Mouse (Mus musculus): Measurements from ENCODE around the gene Zfp108.
"Not testable (repeated sequence)": the region's sequence is repeated elsewhere in the genome, so short reads cannot be mapped to it uniquely, and the experiment has no call there.

Gene Zfp108

DNA sequence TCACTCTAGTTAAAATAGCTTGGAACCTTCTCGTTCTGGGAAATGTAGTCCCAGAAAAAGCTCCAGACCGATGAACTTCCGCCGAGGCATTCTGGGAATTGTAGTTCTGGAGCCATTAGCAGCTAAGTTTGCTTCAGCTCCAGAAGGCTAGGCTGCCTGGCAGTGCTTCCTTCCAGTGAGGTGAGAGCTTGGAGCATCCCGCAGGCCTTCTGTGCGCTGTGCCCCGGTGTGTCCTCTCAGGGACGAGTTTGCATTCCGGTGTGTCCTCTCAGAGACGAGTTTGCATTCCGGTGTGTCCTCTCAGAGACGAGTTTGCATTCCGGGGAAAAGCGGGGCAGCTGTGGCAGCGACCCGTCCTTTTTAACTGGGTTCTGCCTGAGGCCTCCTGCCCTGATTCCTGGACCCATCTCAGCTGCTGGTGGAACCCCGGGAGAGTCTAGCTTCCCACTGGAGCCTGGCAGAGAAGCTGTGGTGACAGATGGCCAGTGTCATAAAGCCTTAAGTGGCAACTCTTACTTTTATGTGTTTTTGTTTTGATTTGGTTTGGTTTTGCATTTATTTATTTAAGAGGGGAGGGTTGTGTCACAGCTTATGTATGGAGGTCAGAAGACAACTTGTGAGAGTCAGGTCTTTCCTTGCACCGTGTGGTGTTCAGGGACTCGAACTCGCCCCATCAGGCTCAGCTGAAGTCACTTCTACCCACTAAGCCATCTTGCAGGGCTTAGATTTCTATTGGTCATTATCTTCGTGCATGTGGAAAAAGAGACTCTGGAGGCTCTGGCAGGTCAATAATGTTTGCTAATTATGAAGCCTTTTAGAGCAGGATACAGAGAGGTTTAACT is at the start of gene Zfp108:
Gene Zfp108, plus strand, starts transcription at position 162 of the 842 bp plus-strand sequence.
- DNase-seq (ENCODE audit: low read depth): peak; percentile 51

- DNase-seq (ENCODE audit: low read depth): peak; percentile 28
These were observed 46.9 kb upstream of the Zfp108 start for GRCm38 (mm10) chr7:24207488-24208261.

DNA sequence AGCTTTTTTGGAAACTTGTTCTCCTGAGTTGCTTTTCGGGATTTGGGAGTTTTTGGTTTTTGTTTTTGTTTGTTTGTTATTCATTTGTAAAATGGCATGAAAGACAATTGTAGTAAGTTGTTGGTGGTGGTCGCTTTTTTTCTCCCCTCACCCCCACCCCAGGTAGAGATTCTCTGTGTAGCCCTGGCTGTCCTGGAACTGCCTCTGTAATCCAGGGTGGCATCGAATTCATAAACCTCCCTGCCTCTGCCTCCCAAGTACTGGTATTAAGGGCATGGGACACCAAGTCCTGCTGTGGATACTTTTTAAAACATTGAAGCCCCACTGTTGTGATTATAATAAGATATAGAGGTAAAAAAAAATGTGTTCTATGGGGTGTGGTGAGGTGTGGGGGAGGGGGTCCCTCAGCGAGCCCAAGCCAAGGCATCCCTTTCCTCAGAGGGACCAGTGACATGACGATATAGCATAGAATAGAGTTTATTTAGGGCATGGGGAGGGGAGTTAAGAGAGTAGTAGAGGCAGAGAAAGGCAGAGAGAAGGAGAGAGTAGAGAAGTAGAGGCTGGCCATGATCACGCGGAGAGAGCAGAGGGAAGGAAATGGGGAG is 46.2 kb upstream of the Zfp108 start:
- no peak for DNase-seq (ENCODE audit: low read depth)

DNA sequence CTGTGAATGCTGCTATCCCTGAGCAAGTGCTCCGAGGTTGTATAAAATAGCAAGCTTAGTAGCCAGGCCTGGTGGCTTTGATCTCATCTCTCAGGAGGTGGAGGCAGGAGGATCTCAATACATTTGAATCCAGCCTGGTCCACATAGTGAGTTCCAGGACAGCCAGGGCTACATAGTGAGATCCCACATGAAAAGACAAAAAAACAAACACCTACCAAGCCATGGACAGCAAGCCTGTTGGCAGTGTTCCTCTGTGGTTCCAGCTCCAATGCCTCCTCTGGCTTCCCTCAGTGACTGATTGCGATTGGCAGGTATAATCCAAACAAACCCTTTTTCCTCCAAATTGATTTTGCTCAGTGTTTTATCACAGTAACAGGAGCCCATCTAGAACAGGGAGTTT is 44.3 kb upstream of the Zfp108 start:
- DNase-seq (ENCODE audit: low read depth): no peak

GRCm38 (mm10) chr7:24211343-24211742 is 43.3 kb upstream of the Zfp108 start, which contains the start of gene Zfp111:
Zfp111 (minus strand) TSS chr7:24211443.
- no peak for DNase-seq (ENCODE audit: low read depth)

DNA sequence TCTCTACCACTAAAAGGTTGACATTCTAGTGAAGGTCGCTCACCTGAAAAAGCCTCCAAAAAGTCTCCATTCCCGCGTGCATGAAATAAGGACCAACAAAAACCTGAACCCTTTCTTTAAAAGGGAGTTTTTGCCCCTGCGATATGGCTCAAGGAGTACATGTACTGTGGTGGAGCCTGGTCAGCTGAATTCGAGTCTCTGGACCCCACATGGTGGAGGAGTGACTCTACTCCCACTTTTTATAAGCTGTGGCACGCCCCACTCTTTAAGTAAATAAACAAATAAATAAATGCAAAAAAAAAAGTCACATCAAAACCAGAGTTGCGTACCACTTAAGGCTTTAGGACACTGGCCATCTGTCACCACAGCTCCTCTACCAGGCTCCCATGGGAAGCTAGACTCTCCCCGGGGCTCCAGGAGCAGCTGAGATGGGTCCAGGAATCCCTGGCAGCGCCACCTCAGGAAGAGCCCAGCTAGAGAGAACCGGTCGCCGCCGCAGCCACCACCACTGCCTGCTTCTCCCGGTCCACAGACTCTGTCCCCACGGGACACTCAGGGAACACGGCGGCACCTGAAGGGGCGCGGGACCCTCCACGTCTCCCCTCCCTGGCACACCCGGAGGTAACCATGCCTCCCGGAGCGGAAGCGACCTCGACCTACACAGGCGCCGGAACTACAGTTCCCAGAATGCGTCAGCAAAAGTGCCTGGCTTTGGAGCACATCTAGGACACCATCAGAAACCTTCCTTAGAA is 17.4 kb upstream of the Zfp108 start, which contains the start of gene Zfp109:
Gene Zfp109, minus strand, starts transcription at position 521 of the 752 bp plus-strand sequence.
- DNase-seq (ENCODE audit: low read depth): peak; percentile 18

GRCm38 (mm10) chr7:24253779-24254615 is 597 bp upstream of the Zfp108 start:
- no peak for DNase-seq (ENCODE audit: low read depth)

- DNase-seq (ENCODE audit: low read depth): no peak
These were observed 4.9 kb downstream of the Zfp108 start for GRCm38 (mm10) chr7:24259306-24259999.

- no peak for DNase-seq (ENCODE audit: low read depth)
These were observed 5.4 kb downstream of the Zfp108 start for GRCm38 (mm10) chr7:24260000-24260312.

DNA sequence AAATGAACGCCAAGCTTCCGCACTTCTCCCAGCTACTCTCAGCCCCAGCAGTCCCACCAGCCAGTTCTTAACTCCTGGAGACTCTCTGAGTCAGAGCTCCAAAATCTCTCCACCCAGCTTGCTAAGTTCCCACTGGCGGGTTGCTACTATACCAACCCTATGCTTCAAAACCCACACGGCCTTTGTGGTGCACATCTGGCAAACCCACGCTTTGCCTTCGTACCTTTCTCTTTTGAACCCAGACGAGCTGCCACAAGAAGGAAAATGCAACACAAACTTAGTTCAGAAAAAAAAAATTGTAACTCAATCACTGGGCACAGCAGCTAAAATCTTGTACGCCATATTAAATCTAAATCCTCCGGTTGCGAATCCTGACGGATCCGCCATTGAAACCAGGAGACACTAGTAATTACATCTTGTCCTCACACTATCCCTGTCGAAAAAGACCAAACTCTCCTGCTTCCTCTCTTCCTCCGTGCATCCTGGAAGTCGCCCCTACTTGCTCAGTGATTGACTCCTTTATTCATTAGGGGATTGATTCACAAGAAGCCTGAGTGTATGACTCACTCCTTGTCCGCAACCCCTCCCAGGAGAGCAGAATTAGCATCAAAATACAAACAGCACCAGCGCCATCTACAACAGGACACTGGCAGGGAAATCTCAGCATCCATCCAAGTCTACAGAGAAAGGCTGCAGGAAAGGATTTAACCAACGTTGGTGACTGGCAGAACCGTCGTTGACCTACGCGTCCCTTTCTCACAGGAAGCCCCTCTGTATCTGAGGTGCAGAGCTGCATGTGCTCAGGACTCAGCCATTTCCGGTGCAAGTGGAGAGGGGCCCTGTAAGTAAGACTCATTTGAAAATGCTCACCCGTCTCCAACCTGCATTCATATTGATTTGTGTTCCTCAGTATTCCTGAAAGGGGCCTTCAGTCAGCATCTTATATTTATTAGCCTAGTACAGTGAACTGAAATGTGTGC is 13.9 kb downstream of the Zfp108 start:
- DNase-seq (ENCODE audit: low read depth): no peak

DNA sequence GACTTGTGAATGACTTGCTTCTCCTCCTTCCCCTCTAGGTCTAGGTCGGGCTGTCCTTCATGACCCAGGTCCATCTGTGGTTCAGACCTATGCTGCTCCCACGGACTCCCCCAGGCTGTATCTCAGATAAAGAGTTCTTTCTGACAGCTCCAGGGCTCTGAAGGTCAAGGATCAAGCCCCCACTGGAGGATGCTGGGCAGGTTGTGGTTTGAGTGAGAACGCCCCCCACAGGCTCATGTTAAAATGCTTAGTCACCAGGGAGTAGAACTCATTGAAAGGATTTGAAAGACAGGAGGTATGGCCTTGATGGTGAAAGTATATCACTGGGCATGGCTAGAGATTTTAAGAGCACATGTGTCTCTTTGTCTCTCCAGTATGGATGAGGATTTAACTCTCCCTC is 14.7 kb downstream of the Zfp108 start:
- no peak for DNase-seq (ENCODE audit: low read depth)

GRCm38 (mm10) chr7:24269667-24270287 is 15.2 kb downstream of the Zfp108 start:
- no peak for DNase-seq (ENCODE audit: low read depth)

GRCm38 (mm10) chr7:24270288-24270672 is 15.7 kb downstream of the Zfp108 start, which contains the start of gene Zfp93:
Zfp93 (plus strand) TSS chr7:24270420.
- DNase-seq (ENCODE audit: low read depth): peak; percentile 47

DNA sequence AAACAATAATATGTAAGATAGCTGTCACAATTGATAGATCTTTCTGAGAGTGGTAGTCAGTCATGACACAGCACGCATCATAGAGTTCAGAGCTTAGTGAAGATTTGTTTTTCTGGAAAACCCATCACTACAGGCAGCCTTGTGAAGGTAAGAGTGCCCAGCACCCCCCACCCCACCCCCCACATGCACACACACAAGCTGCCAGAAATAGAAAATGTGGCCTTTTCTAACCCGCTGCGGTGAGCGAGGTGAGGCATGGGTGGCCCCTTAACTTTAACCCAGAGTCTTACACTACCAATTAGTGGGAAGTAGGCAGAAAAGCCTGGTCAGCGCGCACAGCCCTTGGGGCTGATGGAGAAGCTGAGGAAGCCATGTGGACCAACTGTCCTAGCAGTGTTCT is 16.6 kb downstream of the Zfp108 start:
- no peak for DNase-seq (ENCODE audit: low read depth)

- no peak for DNase-seq (ENCODE audit: low read depth)
These were observed 19.9 kb downstream of the Zfp108 start for GRCm38 (mm10) chr7:24274456-24274855.

DNA sequence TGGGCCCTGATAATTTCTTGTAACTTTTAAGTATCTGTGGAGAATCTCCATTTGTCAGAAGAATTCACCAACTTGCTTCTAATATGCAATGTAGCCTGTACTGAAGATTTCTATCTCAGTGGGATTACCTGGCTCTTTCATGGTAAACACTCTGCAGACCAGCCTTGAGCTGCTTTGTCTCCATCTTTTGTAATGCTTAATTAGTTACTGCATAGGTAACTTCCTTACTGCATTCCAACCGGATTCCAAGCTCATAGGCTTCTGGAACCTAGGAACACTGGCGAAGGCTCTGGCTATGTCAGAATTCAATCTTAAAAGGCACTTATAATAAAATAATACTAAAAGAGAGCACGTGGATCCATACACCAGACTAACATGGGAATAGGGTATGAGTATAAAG is 24.2 kb downstream of the Zfp108 start:
- not testable (repeated sequence) for DNase-seq (ENCODE audit: low read depth)

DNA sequence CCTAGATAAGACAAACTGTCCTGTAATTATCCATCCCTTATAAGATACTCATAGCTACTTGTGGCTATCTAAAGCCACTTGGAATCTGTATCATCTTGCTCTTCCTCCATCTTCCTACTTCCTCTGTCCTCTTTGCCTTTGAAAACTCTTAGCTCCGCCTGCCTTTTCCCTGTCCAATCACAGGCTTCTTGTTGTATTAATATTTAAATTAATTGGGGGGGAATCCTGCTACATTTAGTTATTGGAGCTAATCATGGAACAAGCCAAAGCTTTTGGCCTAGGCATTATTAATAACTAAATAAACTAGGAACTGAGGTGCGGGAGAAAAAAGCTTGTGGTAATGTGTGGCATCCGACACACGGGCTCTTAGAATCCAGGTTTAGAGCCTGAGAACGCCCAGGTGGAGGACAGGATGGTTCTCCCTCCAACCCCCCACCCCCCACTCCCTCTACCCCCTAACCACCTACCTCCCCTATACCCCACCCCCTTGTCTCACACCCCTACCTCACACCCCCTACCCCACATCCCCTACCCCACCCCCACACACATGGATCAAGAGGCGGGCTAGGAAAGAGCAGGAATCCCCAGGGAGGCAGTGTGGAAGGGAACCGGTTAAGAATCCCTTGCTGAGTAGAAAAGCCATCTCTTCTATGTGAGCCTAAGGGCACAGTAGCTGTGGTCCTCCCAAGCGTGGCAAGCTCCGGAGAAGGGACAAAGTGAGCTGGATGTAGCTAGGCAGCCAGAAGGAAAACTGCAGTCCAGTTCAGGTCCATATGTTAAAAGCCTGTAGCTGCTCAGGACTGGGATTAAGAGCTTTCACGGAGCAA is 25.6 kb downstream of the Zfp108 start:
- no peak for DNase-seq (ENCODE audit: low read depth)

- DNase-seq (ENCODE audit: low read depth): no peak
These were observed 26.2 kb downstream of the Zfp108 start for GRCm38 (mm10) chr7:24280858-24281145.
